Mouse (Mus musculus) forebrain, embryonic 12.5 days (tissue): ENCODE results near the gene Cyp1a2. TPM values are rescaled to one million over a fixed set of nuclear protein-coding genes. Genes with fewer than 3 reads are reported as not detected.
A peak's percentile ranks its signal among the peaks of the same experiment; 100 is the strongest.

Experiments used
- ATAC-seq: fragments of 200-750 bp; cut with Nextera tagmentation; 2 replicates; pipeline ENCODE4 v1.8.0; 2017; ENCODE audit warnings: moderate TSS enrichment; ENCODE audit not compliant: low FRiP score
- H3K27ac ChIP-seq: fragments of 300-500 bp; sonication (generic); 2 replicates; pipeline ENCODE4 v1.5.1; 2016; ENCODE audit warnings: mild to moderate bottlenecking
- H3K27me3 ChIP-seq: fragments of 300-500 bp; sonication (generic); 2 replicates; pipeline ENCODE4 v1.6.1; 2016; ENCODE audit warnings: mild to moderate bottlenecking
- H3K36me3 ChIP-seq: fragments of 300-500 bp; sonication (generic); replicated peaks from 2 replicates; pipeline ENCODE4 v1.6.1; 2016; ENCODE audit warnings: mild to moderate bottlenecking
- H3K4me1 ChIP-seq: fragments of 300-500 bp; sonication (generic); 2 replicates; pipeline ENCODE4 v1.6.1; 2016
- H3K4me2 ChIP-seq: fragments of 300-500 bp; sonication (generic); 2 replicates; pipeline ENCODE4 v1.6.1; 2016; ENCODE audit warnings: mild to moderate bottlenecking, moderate library complexity
- H3K4me3 ChIP-seq: fragments of 300-500 bp; sonication (generic); replicated peaks from 2 replicates; pipeline ENCODE4 v1.5.1; 2016; ENCODE audit warnings: mild to moderate bottlenecking
- H3K9ac ChIP-seq: fragments of 300-500 bp; sonication (generic); 2 replicates; pipeline ENCODE4 v1.6.1; 2016; ENCODE audit warnings: mild to moderate bottlenecking
- H3K9me3 ChIP-seq: fragments of 300-500 bp; sonication (generic); 2 replicates; pipeline ENCODE4 v1.6.1; 2016
- WGBS: fragments of 180-500 bp; shearing (Covaris S2); methylation state at CpG from one replicate; pipeline ENCODE4 v1.1.7; 2016; 5-methylcytosine and 5-hydroxymethylcytosine counted together
- polyA plus RNA-seq: library from polyadenylated mRNA; unstranded; fragments of >200 nt; fragmentation: Nextera tagmentation; extraction: Ambion mirVana; gene quantifications from 2 replicates; pipeline ENCODE4 v1.2.1, GENCODE M21; 2016

Gene Cyp1a2
- polyA plus RNA-seq, 1 experiment from 2014 or later: not detected

DNA sequence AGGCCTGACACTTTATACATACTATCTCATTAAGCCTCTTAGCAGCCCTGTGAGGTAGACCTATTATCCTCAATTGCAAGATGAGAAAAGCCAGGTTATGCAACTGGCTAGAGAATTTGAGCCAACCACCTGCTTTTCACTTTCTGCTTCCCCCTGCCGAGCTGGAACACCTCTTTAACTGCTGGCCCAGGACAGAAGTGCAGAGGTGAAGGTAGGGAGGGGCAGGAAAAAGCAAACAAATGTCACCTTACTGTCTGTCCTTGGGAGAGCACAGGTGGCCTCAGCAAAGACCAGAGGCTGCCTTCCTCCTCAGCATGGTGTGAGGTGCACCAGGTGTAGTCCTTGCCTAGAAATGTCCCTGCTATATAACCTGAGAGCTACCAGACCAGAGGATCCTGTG is 15.2 kb downstream of the Cyp1a2 start:
- 0 out of 2 replicates have a peak, but pooled peaks cover 5% of the 10 kb centered on the region for H3K27me3 ChIP-seq

DNA sequence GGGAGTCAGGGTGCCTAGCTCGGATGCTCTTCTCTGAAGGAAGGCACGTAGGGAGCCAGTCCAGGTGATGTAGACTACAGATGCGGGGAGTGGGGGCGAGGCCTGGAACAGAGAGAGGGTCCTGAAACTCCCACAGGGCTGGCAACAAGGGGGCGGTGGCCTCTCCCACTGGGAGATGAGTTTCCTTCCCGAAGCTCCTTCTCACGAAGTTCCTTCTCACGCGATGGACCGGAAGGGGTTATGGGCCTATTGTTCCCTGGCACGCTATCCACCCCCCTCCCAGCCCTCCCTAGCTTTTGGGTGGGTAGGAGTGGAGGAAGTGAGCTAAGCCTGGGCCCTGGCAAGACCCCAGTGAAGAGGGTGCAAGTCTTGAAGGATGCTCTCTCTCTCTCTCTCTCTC is 15.7 kb downstream of the Cyp1a2 start:
- no peaks in the 10 kb centered on the region for H3K36me3 ChIP-seq
- H3K27me3 ChIP-seq: 0 out of 2 replicates have a peak, but pooled peaks cover 5% of the 10 kb centered on the region
- no peak overlapping the region for H3K9ac ChIP-seq
- no peak overlapping the region for H3K27ac ChIP-seq
- H3K4me1 ChIP-seq: no peaks in the 10 kb centered on the region
- no peaks in the 10 kb centered on the region for H3K9me3 ChIP-seq
- ATAC-seq: no peak
- 58% methylated on average over 11 of the region's 11 CpGs for WGBS
- H3K4me2 ChIP-seq: no peak overlapping the region
- no peak overlapping the region for H3K4me3 ChIP-seq

More for the DNA sequence above, 15.2 kb downstream of the Cyp1a2 start:
- H3K4me1 ChIP-seq: no peaks in the 10 kb centered on the region
- 49% methylated on average over 1 of the region's 1 CpGs for WGBS
- no peak for ATAC-seq
- no peak overlapping the region for H3K9ac ChIP-seq
- no peak overlapping the region for H3K4me2 ChIP-seq
- H3K27ac ChIP-seq: no peak overlapping the region
- no peak overlapping the region for H3K4me3 ChIP-seq
- no peaks in the 10 kb centered on the region for H3K9me3 ChIP-seq
- H3K36me3 ChIP-seq: no peaks in the 10 kb centered on the region

DNA sequence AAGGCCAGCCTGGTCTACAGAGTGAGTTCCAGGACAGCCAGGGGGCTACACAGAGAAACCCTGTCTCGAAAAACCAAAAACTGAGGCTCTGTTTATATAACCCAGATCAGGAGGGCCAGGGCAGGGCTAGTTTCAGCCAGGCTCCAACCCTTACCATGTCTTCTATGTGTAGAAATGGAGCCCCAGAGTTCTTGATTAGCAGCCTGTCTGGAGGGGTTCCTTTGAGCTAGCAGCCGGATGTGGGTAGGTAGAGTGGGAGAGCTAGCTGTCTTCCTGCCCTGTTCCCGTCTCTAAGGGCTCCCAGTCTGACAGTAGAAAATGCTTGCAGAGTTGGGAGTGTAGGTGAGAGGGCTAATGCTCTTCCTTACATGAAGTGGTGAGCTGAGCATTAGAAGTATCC is 16.4 kb downstream of the Cyp1a2 start:
- Histone ChIP-seq H3K36me3 (no peaks in the 10 kb centered on the region), H3K4me2 (no peak overlapping the region), H3K27ac (no peak overlapping the region), H3K9ac (no peak overlapping the region), H3K4me3 (no peak overlapping the region), H3K4me1 (no peaks in the 10 kb centered on the region), H3K9me3 (no peaks in the 10 kb centered on the region), H3K27me3 (0 out of 2 replicates have a peak, but pooled peaks cover 5% of the 10 kb centered on the region)
- no peak for ATAC-seq
- 76% methylated on average over 3 of the region's 3 CpGs for WGBS

DNA sequence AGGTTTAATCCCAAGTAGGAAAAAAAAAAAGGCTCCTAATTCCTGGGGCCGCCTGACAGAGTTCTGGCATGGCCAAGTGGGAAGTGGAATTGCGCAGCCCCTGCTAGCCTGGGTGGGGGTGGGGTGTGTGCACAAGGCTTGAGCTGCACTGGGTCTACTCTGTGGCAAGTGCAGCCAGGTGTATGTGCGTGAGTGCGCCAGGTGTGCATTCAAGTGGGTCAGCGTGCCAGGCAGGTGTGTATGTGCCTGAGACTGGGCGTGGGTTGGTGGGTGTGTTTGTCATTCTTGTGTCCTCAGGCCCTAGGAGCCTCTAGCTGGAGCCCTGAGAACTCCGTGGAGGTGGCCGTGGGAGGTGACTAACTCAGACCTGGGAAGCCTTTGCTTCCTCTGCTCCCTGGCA is 17.0 kb downstream of the Cyp1a2 start:
- H3K27ac ChIP-seq: no peak overlapping the region
- H3K9me3 ChIP-seq: no peaks in the 10 kb centered on the region
- WGBS: 90% methylated on average over 8 of the region's 8 CpGs
- no peak overlapping the region for H3K9ac ChIP-seq
- no peaks in the 10 kb centered on the region for H3K36me3 ChIP-seq
- no peak overlapping the region for H3K4me3 ChIP-seq
- H3K27me3 ChIP-seq: 0 out of 2 replicates have a peak, but pooled peaks cover 5% of the 10 kb centered on the region
- H3K4me1 ChIP-seq: no peaks in the 10 kb centered on the region
- no peak overlapping the region for H3K4me2 ChIP-seq
- ATAC-seq: no peak

DNA sequence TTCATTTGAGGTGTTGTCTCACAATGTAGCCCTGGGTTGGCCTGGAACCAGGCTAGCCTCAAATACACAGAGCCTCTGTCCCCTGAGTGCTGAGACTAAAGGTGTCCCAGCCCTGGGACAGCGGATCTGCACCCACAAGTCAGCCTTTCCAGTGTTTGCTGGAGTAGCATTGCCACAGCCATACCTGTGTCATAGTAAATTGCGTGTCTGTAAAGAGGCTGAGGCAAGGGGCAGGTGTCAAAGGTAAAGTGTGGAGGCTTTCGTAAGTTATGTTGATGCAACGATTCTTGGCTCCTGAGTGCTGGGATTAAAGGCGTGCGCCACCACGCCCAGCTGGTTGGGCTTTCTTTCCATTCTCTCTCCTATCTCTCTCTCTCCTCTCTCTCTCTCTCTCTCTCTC is 18.9 kb downstream of the Cyp1a2 start:
- 0 out of 2 replicates have a peak, but pooled peaks cover 5% of the 10 kb centered on the region for H3K27me3 ChIP-seq
- no peaks in the 10 kb centered on the region for H3K4me1 ChIP-seq
- no peak overlapping the region for H3K27ac ChIP-seq
- H3K4me3 ChIP-seq: no peak overlapping the region
- H3K36me3 ChIP-seq: no peaks in the 10 kb centered on the region
- no peak overlapping the region for H3K4me2 ChIP-seq
- no peak for ATAC-seq
- no peaks in the 10 kb centered on the region for H3K9me3 ChIP-seq
- H3K9ac ChIP-seq: no peak overlapping the region
- WGBS: 71% methylated on average over 7 of the region's 7 CpGs

DNA sequence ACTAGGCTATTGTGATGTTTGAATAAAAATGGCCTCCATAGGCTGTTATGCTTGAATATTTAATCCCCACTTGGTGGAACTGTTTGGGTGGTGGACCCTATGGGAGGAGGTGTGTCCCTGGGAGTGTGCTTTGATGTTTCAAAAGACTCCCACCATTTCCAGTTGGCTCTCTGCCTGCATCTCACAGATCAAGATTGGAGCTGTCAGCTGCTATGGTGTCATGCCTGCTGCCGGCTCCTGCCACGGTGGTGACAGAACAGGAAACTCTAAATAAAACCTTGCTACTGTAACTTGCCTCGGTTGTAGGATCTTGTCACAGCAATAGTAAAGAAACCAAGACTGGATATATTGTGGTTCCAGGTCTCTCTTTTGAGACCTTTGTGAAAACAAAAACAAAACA is 22.0 kb downstream of the Cyp1a2 start:
- Histone ChIP-seq H3K27ac (no peak overlapping the region), H3K27me3 (0 out of 2 replicates have a peak, but pooled peaks cover 5% of the 10 kb centered on the region), H3K4me3 (no peak overlapping the region), H3K9ac (no peak overlapping the region), H3K9me3 (no peaks in the 10 kb centered on the region), H3K4me1 (no peaks in the 10 kb centered on the region), H3K4me2 (no peak overlapping the region), H3K36me3 (no peaks in the 10 kb centered on the region)
- ATAC-seq: no peak
- WGBS: 75% methylated on average over 3 of the region's 3 CpGs

DNA sequence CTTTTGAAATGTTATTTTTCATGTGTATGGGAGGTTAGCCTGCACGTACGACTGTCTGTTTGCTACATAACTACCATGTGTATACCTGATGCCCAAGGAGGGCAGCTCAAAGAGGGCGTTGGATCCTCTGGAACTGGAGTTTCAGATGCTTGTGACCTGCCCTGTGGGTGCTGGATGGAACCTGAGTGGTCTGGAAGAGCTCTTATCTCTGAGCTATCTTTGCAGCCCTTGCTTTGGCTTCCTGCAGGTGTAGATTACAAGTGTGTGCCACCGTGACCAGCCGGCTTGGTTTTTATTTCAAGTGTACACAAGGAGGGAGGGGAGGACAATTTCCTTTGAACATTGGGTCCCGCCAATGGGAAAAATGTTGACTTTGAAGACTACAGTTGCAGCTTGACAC is 23.0 kb downstream of the Cyp1a2 start:
- Histone ChIP-seq H3K27me3 (0 out of 2 replicates have a peak, but pooled peaks cover 5% of the 10 kb centered on the region), H3K4me3 (no peak overlapping the region), H3K36me3 (no peaks in the 10 kb centered on the region), H3K9me3 (no peaks in the 10 kb centered on the region), H3K9ac (no peak overlapping the region), H3K4me2 (no peak overlapping the region), H3K4me1 (peaks cover 7% of the 10 kb centered on the region), H3K27ac (no peak overlapping the region)
- 86% methylated on average over 6 of the region's 6 CpGs for WGBS
- ATAC-seq: no peak

DNA sequence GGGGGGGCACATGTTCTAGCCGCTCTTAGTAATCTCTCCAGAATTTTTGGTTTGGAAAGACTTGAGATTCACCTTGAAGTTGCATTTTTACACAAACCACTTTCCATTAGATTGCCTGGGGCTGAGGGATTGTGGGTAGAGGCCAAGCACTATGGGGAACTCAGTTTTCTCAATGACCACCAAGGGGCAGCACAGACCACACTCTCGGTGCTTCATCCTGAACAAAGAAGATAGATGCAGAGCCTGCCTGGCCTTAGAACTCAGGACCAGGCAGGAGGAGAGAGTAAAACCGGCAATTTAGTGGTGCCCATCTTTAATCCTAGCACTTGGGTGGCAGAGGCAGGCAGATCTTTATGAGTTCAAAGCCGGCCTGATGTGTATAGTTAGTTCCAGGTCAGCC is 23.7 kb downstream of the Cyp1a2 start:
- Histone ChIP-seq H3K4me3 (no peak overlapping the region), H3K27me3 (peaks cover 7% of the 10 kb centered on the region; the same call in 1 of the 2 replicates), H3K4me1 (peaks cover 7% of the 10 kb centered on the region), H3K9ac (no peak overlapping the region), H3K27ac (no peak overlapping the region), H3K4me2 (no peak overlapping the region), H3K36me3 (no peaks in the 10 kb centered on the region), H3K9me3 (no peaks in the 10 kb centered on the region)
- WGBS: 22% methylated on average over 4 of the region's 4 CpGs
- peak; percentile 62; the same call in 1 of the 2 replicates for ATAC-seq

DNA sequence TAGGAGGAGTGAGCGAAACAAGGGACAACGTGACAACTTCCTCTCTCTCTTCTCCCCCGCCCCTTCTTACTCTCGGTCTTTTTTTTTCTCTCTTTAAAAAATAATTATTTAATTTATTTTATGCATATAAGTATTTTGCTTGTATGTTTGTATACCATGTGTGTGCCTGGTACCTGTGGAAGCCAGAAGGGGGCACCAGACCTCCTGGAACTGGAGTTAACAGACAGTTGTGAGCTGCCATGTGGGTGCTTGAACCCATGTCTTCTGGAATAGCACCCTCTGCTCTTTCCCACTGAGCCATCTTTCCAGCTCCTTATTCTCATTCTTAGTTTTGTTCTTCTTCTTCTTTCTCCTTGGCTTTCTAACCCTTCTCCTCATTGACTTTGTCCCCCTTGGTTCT is 24.5 kb downstream of the Cyp1a2 start:
- Histone ChIP-seq H3K9me3 (no peaks in the 10 kb centered on the region), H3K36me3 (no peaks in the 10 kb centered on the region), H3K4me2 (no peak overlapping the region), H3K9ac (no peak overlapping the region), H3K4me1 (peaks cover 10% of the 10 kb centered on the region), H3K27ac (no peak overlapping the region), H3K4me3 (no peak overlapping the region), H3K27me3 (peaks cover 12% of the 10 kb centered on the region)
- WGBS: 85% methylated on average over 4 of the region's 4 CpGs
- no peak for ATAC-seq

DNA sequence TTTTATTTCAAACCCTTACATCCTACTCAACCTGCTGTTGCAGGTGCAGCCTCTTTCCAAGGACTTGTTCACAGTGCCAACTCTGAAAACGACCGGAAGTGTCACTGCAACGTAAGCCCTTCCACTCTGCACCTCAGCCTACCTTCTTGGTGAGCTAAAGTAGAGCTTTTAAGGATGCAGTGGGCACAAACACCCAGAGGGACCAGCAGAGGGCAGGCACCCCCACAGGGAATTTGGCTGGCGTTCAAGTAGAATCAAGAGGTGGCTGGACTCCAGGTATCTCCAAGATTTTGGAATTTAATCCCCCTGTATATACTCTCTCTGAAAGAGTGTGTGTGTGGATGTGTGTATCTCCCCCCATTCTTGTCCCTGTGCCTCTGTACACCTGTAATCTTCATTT is 25.7 kb downstream of the Cyp1a2 start:
- WGBS: 60% methylated on average over 4 of the region's 4 CpGs
- no peak overlapping the region for H3K4me3 ChIP-seq
- H3K4me2 ChIP-seq: no peak overlapping the region
- H3K4me1 ChIP-seq: peaks cover 19% of the 10 kb centered on the region
- ATAC-seq: no peak
- no peaks in the 10 kb centered on the region for H3K36me3 ChIP-seq
- H3K27me3 ChIP-seq: peaks cover 13% of the 10 kb centered on the region
- H3K9ac ChIP-seq: no peak overlapping the region
- H3K27ac ChIP-seq: no peak overlapping the region
- H3K9me3 ChIP-seq: no peaks in the 10 kb centered on the region

DNA sequence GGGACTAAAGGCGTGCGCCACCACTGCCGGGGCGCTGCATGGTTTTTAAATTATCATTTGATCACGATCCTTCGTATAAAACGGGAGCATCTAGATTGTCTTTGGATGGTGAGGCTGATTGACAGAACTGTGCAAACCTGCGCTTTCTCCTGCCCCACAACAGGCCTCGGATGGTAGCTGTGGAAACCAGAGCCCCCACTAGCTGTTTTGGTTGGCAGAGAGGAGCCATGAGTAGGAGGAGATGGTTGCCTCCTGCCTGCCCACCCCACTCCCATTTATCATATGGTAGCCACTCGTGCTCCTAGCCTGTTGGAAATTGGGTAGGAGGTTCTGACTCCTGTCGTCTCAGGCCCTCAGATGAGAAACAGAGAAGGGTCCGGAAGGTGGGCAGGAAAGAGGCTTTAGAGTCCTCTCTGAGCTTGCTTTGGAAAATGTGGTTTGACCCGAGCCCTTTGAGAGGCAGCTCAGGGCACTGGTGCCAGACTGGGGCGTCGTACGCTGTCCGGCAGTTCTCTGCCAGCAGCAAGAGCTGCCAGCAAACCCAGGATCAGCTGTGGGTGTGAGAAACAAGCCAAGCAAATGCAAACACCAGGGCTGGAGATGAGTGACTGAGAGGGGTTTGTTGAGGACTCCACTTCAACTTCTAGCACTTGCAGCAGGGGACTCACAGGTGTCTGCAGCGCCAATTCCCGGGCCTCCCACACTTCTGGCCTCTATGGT is 26.7 kb downstream of the Cyp1a2 start:
- 86% methylated on average over 19 of the region's 19 CpGs for WGBS
- H3K9ac ChIP-seq: no peak overlapping the region
- no peaks in the 10 kb centered on the region for H3K36me3 ChIP-seq
- H3K9me3 ChIP-seq: no peaks in the 10 kb centered on the region
- peaks cover 13% of the 10 kb centered on the region for H3K27me3 ChIP-seq
- no peak overlapping the region for H3K4me2 ChIP-seq
- no peak overlapping the region for H3K4me3 ChIP-seq
- ATAC-seq: no peak
- H3K27ac ChIP-seq: no peak overlapping the region
- H3K4me1 ChIP-seq: peaks cover 27% of the 10 kb centered on the region

DNA sequence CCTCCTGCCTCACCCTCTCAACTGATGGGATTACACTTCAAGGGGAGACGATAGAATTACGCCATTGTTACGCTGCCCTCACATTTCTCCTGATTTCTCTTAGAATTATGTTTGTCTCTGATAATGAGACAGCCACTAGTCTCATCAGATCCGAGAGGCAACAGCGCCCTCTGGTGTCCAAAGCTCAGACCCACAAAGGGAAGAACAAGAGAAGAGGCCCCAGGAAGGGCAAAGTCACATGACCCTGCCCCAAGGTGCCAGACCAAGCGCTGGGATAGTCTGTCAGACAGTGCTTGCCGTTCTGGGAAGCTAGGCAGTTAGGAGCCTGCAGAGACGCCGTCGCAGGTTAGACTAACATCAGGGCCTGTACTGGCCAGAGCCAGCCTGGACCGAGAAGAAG is 27.8 kb downstream of the Cyp1a2 start:
- H3K27ac ChIP-seq: no peak overlapping the region
- H3K36me3 ChIP-seq: no peaks in the 10 kb centered on the region
- peaks cover 34% of the 10 kb centered on the region for H3K4me1 ChIP-seq
- H3K4me2 ChIP-seq: peak overlapping the region; percentile 46
- 2% methylated on average over 11 of the region's 11 CpGs for WGBS
- peak; percentile 78; the same call in 1 of the 2 replicates for ATAC-seq
- H3K4me3 ChIP-seq: no peak overlapping the region
- no peaks in the 10 kb centered on the region for H3K9me3 ChIP-seq
- peak overlapping the region; percentile 33; the same call in 1 of the 2 replicates for H3K9ac ChIP-seq
- H3K27me3 ChIP-seq: peaks cover 18% of the 10 kb centered on the region

DNA sequence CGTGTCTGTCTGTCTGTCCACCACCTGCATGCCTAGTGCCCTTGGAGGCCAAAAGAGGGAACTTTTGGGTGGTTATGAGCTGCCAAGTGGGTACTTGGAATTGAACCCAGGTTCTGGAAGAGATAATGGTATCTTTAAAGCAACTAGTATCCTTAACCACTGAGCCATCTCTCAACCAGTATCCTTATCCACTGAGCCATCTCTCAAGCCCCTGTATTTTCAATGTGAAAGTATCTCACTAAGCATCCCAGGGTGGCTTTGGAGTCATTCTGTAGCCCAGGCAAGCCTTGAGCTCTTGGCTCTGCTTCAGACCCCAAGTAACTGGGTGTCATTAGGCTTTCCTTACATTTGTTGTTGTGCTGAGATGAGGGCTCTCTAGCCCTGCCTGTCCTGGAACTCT is 28.5 kb downstream of the Cyp1a2 start:
- Histone ChIP-seq H3K27me3 (peaks cover 18% of the 10 kb centered on the region), H3K4me2 (no peak overlapping the region), H3K9ac (peak overlapping the region; percentile 17; the same call in 1 of the 2 replicates), H3K4me1 (peaks cover 39% of the 10 kb centered on the region), H3K27ac (no peak overlapping the region), H3K36me3 (no peaks in the 10 kb centered on the region), H3K9me3 (no peaks in the 10 kb centered on the region), H3K4me3 (no peak overlapping the region)
- ATAC-seq: no peak
- 93% methylated on average over 1 of the region's 1 CpGs for WGBS
